Mouse (Mus musculus) ES-E14 (cell line): Measurements from ENCODE around the gene Bmp6.

Experiments used
- HCFC1 ChIP-seq: IDR thresholded peaks from 2 replicates; pipeline ENCODE4 v1.6.1; 2012; ENCODE audit warnings: low read length, inconsistent platforms, borderline replicate concordance; ENCODE audit not compliant: insufficient read depth
- ZC3H11A ChIP-seq: IDR thresholded peaks from 2 replicates; pipeline ENCODE4 v1.6.1; 2012; ENCODE audit warnings: low read depth, mild to moderate bottlenecking, inconsistent platforms, low read length, borderline replicate concordance
- ZNF384 ChIP-seq: IDR thresholded peaks from 2 replicates; pipeline ENCODE4 v1.6.1; 2012; ENCODE audit warnings: low read depth, low read length, inconsistent platforms

- TF ChIP-seq ZNF384 (no peak), HCFC1 (no peak), ZC3H11A (no peak)
Observed at GRCm38 (mm10) chr13:38419781-38420180, 74.9 kb downstream of the Bmp6 start.
